Comparison of ENCODE assay signal across 11 mouse cellular contexts in the genomic region with DNA sequence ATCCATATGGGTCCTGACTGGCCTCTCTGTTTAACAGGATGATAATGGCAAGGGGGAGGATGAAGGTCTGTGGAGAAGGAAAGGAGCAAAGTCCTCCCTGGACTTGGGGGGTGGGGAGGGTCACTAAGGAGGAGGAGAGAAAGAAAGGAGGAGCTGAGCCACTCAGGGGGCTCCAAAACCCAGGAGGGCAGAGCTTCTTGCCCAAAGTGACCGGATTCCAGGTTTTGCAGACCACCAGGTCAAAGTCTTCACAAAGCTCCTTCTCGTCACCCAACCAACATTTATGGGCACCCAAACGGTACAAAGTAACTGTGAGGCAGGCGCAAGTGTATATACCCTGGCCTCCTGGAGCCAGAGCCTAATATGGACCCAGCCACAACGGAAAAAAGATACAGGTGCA. TPM values are rescaled to one million over a fixed set of nuclear protein-coding genes. Genes with fewer than 3 reads are reported as not detected.
DNase-seq lines count a peak whose midpoint lies in the region; ATAC-seq and TF ChIP-seq lines count a peak whose summit lies in the region.
"Had no signal": no experiment of that assay in that cellular context is flagged by ENCODE, and none has a peak within 500 bp of the region (broad histone marks: within the 10 kb centered on the region; RNA-seq: fewer than 3 reads in every experiment).

No protein-coding gene starts in this region.

- WGBS in kidney, adult 2 months: 48% methylated on average over 5 of the region's 5 CpGs
- whole genome bisulfite sequencing in hindbrain, embryonic 15.5 days: 20% methylated on average over 5 of the region's 5 CpGs
- 19% methylated on average over 5 of the region's 5 CpGs for WGBS in limb, embryonic 13.5 days
- WGBS in neural tube, embryonic 15.5 days: 28% methylated on average over 5 of the region's 5 CpGs

- peak overlapping the region; percentile 11 for H3K27ac ChIP-seq in kidney, adult 2 months (ENCODE audit: insufficient read depth, low read depth, low read length)
- peak overlapping the region; percentile 65 for H3K27ac ChIP-seq in hindbrain, embryonic 15.5 days (replicated peaks)
- H3K27ac ChIP-seq in limb, embryonic 13.5 days: no peak overlapping the region
- H3K27ac ChIP-seq in neural tube, embryonic 15.5 days (replicated peaks): peak overlapping the region; percentile 87
- H3K27ac ChIP-seq: liver, embryonic 14.5 days had no signal

- H3K4me3 ChIP-seq in kidney, adult 2 months (ENCODE audit: insufficient read depth, low read depth, low read length): peak overlapping the region; percentile 79
- H3K4me3 ChIP-seq in hindbrain, embryonic 15.5 days: peak overlapping the region; percentile 68
- peak overlapping the region; percentile 85 for H3K4me3 ChIP-seq in limb, embryonic 13.5 days
- peak overlapping the region; percentile 66 for H3K4me3 ChIP-seq in neural tube, embryonic 15.5 days (replicated peaks)

- H3K4me2 ChIP-seq in hindbrain, embryonic 15.5 days: peak overlapping the region; percentile 89
- peak overlapping the region; percentile 86 for H3K4me2 ChIP-seq in limb, embryonic 13.5 days (replicated peaks)
- peak overlapping the region; percentile 77 for H3K4me2 ChIP-seq in neural tube, embryonic 15.5 days

- TF ChIP-seq CTCF in kidney, adult 2 months (conservative IDR thresholded peaks at IDR 0.05; ENCODE audit: insufficient read depth, insufficient read length, low read depth, low read length): no peak

- no peaks in the 10 kb centered on the region for H3K36me3 ChIP-seq in kidney, adult 2 months (ENCODE audit: control insufficient read depth, insufficient read depth, low read length)
- no peaks in the 10 kb centered on the region for H3K36me3 ChIP-seq in hindbrain, embryonic 15.5 days
- peaks cover 8% of the 10 kb centered on the region; the same call in 1 of the 2 replicates for H3K36me3 ChIP-seq in limb, embryonic 13.5 days
- no peaks in the 10 kb centered on the region for H3K36me3 ChIP-seq in neural tube, embryonic 15.5 days

- peaks cover 55% of the 10 kb centered on the region for H3K4me1 ChIP-seq in kidney, adult 2 months (ENCODE audit: control insufficient read depth, insufficient read depth, low read length)
- peaks cover 40% of the 10 kb centered on the region for H3K4me1 ChIP-seq in hindbrain, embryonic 15.5 days (replicated peaks)
- peaks cover 51% of the 10 kb centered on the region for H3K4me1 ChIP-seq in limb, embryonic 13.5 days
- H3K4me1 ChIP-seq in neural tube, embryonic 15.5 days: peaks cover 61% of the 10 kb centered on the region

- peak; percentile 52 for DNase-seq in kidney, adult 2 months
- no peak for DNase-seq in kidney, adult 8-10 months
- DNase-seq in ovary, adult 18-20 months (ENCODE audit: low spot score): no peak
- DNase-seq in adipocyte (ENCODE audit: low spot score): no peak
- DNase-seq in cerebellum, postnatal 14 days: no peak
- DNase-seq: right cerebral cortex, postnatal 25 days; thymus, adult 2 months had no signal

- H3K9me3 ChIP-seq in hindbrain, embryonic 15.5 days: no peaks in the 10 kb centered on the region
- H3K9me3 ChIP-seq in limb, embryonic 13.5 days: no peaks in the 10 kb centered on the region
- H3K9me3 ChIP-seq in neural tube, embryonic 15.5 days (replicated peaks): no peaks in the 10 kb centered on the region

- no peaks in the 10 kb centered on the region for H3K27me3 ChIP-seq in kidney, adult 2 months (replicated peaks; ENCODE audit: control insufficient read depth, insufficient read depth, low read length)
- H3K27me3 ChIP-seq in hindbrain, embryonic 15.5 days: no peaks in the 10 kb centered on the region
- H3K27me3 ChIP-seq in limb, embryonic 13.5 days: no peaks in the 10 kb centered on the region
- no peaks in the 10 kb centered on the region for H3K27me3 ChIP-seq in neural tube, embryonic 15.5 days (replicated peaks)

- no peak overlapping the region; the same call in 1 of the 2 replicates for H3K9ac ChIP-seq in hindbrain, embryonic 15.5 days
- no peak overlapping the region for H3K9ac ChIP-seq in limb, embryonic 13.5 days
- H3K9ac ChIP-seq in neural tube, embryonic 15.5 days (replicated peaks): peak overlapping the region; percentile 61
- H3K9ac ChIP-seq: liver, embryonic 14.5 days had no signal

- TF ChIP-seq POLR2A in kidney, adult 2 months (IDR thresholded peaks at IDR 0.05; ENCODE audit: low read depth, low read length): no peak

- ATAC-seq in hindbrain, embryonic 15.5 days (ENCODE audit: low FRiP score, low read depth): no peak
- ATAC-seq in limb, embryonic 13.5 days (ENCODE audit: low FRiP score, low read depth): no peak
- ATAC-seq in neural tube, embryonic 15.5 days (ENCODE audit: low FRiP score): no peak

RNA-seq across cellular contexts. Expression of gene Fignl2, which starts 2.7 kb away (rescaled TPM):
- 8.6 and 9.6 TPM in 2 replicates for polyA plus RNA-seq in kidney, adult 2 months (2012; rRNA removed)
- 0.09 and 0.10 TPM in 2 replicates for polyA plus RNA-seq in hindbrain, embryonic 15.5 days (2015; fragmentation: Nextera tagmentation; extraction: Ambion mirVana)
- 0.20 and 0.26 TPM in 2 replicates for polyA plus RNA-seq in limb, embryonic 13.5 days (2015; fragmentation: Nextera tagmentation; extraction: Ambion mirVana)
- polyA plus RNA-seq in neural tube, embryonic 15.5 days (2015; fragmentation: Nextera tagmentation; extraction: Ambion mirVana): 0.20 and 0.22 TPM in 2 replicates

RNA-seq across cellular contexts. Expression of gene Gm47841, which starts 28.5 kb away (rescaled TPM):
- 0.23 TPM in 1 of 2 replicates, not detected in the other for polyA plus RNA-seq in kidney, adult 2 months (2012; rRNA removed)
- polyA plus RNA-seq in hindbrain, embryonic 15.5 days (2015; fragmentation: Nextera tagmentation; extraction: Ambion mirVana): not detected in 2 replicates
- polyA plus RNA-seq in limb, embryonic 13.5 days (2015; fragmentation: Nextera tagmentation; extraction: Ambion mirVana): not detected in 2 replicates
- polyA plus RNA-seq in neural tube, embryonic 15.5 days (2015; fragmentation: Nextera tagmentation; extraction: Ambion mirVana): 0.14 TPM in 1 of 2 replicates, not detected in the other
- polyA plus RNA-seq: liver, embryonic 14.5 days; thymus, adult 2 months had no signal

RNA-seq across cellular contexts. Expression of gene Ankrd33, which starts 39.9 kb away (rescaled TPM):
- polyA plus RNA-seq in kidney, adult 2 months (2012; rRNA removed): not detected in 2 replicates
- polyA plus RNA-seq in hindbrain, embryonic 15.5 days (2015; fragmentation: Nextera tagmentation; extraction: Ambion mirVana): not detected in 2 replicates
- polyA plus RNA-seq in limb, embryonic 13.5 days (2015; fragmentation: Nextera tagmentation; extraction: Ambion mirVana): not detected in 2 replicates
- polyA plus RNA-seq in neural tube, embryonic 15.5 days (2015; fragmentation: Nextera tagmentation; extraction: Ambion mirVana): not detected in 2 replicates
- polyA plus RNA-seq: liver, embryonic 14.5 days; thymus, adult 2 months had no signal

RNA-seq across cellular contexts. Expression of gene Acvrl1, which starts 52.7 kb away (rescaled TPM):
- polyA plus RNA-seq in kidney, adult 2 months (2012; rRNA removed): 33.4 and 34.1 TPM in 2 replicates
- polyA plus RNA-seq in hindbrain, embryonic 15.5 days (2015; fragmentation: Nextera tagmentation; extraction: Ambion mirVana): 9.5 and 9.6 TPM in 2 replicates
- 9.6 TPM in 2 replicates for polyA plus RNA-seq in limb, embryonic 13.5 days (2015; fragmentation: Nextera tagmentation; extraction: Ambion mirVana)
- polyA plus RNA-seq in neural tube, embryonic 15.5 days (2015; fragmentation: Nextera tagmentation; extraction: Ambion mirVana): 9.5 and 12.6 TPM in 2 replicates
